Mouse (Mus musculus): ENCODE data around the gene Kcne1. TPM values are rescaled to one million over a fixed set of nuclear protein-coding genes. Genes with fewer than 3 reads are reported as not detected.

Kcne1 gene
- polyA plus RNA-seq, 1 experiment = not detected

DNA sequence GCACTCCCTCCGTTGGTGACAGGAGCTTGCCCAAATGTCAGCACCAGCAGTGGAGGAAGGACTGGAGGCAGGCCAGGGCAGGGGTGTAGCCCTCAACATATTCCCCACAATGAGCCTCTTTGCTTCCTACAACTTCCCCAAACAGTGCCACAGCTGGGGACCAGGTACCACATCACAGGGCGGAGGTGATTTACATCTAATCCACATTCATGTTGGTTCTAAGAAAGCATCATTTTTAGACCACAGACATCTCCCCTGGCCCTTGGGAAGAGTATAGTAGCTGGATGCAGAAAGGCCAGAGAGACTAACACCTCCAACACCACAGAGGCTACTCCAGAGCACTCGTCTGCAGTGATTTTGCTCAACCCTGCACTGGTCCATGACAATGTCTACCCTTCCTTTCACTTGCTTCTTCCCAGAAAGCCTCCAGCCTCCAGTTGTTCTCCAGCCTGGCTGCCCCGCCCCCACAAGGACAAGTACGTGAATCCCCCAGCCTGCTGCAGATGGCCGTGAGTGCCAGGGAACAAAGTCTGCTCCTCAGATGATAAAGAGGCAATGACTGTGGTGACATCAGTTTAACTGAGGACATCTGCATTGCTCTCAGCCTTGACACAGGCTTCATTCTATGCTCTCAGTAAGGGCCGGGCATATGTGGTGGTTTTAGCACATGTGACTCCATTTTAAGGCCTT lies 43.1 kb downstream of the Kcne1 start:
- 79% methylated on average over 7 of the region's 7 CpGs for WGBS
- no peak for DNase-seq (ENCODE audit: low read depth, low spot score)

DNA sequence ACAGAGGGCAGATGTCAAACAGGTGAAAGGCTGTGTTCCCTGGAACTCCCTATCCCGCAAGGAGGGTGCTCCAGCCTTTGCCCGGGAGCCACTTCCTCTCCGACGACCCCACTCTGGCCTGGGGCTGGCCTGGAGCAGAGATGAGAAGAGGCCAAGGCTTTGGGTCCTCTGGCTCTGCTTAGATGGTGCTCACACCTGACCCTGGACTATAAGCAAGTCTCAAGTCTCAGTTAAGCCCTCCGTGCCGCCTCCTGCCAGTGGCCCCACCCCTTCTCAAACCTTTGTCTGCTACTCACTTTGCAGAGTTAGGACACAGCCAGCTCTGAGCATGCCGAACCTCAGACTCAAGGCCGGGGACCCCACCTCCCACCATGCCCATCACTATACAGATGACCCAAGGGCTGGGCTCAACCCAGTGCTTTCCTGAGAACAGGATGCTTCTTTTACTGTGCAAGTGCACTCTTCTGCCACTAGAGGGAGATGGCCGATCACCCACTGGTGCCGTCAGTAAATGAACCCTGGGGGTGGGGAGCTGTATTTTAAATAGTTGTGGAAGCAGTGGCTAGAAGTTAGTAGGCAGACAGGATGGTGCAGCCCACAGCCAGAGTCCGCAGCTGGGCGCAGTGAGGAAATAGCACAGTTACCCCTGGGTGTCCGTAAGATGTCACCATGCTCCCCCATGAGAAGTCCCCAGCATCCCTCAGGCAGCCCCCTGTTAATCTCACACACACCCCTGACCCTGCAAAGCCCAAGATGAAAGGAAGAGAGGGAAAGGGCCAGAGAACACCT lies 45.1 kb downstream of the Kcne1 start:
- no peak for DNase-seq (ENCODE audit: low read depth, low spot score)
- 52% methylated on average over 13 of the region's 13 CpGs for WGBS

DNA sequence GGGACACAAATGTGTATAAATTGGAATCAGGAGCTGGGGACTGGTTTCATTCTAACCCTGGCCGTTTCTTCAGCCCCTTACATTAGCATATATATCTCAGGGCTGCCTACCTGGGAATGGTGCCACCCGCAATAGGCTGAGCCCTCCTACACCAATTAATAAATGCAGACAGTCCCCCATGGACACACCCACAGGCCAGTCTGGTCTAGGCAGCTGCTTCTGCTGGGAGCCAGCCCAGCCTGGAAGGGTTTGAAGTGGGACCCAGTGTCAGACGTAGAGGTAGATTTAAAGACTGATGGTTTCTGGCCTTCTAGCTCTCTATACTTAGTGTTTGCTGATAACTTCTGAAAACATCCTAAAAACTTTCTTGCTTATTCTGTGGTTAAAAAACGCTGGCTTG lies 50.1 kb downstream of the Kcne1 start:
- DNase-seq (ENCODE audit: low read depth, low spot score) = no peak
- 81% methylated on average over 4 of the region's 4 CpGs for WGBS

DNA sequence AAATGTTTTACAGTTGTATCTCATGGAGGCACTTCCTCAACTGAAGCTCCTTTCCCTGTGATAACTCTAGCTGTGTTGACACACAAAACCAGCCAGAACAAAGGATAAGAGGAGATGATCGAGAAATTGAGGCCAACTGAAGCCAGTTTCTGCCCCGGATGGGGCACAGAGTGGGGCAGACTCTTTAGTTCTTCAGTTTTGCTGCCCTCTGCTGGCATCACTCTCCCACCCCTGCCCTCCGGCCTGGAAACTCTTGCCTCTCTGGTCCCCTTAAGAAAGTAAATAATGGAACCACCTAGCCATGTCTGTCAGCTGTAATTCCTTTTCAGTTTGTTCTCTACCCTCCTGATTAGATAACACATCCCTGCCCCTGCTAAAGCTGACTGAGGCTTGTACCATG lies 51.3 kb downstream of the Kcne1 start:
- 78% methylated on average over 3 of the region's 3 CpGs for WGBS
- no peak for DNase-seq (ENCODE audit: low read depth, low spot score)

DNA sequence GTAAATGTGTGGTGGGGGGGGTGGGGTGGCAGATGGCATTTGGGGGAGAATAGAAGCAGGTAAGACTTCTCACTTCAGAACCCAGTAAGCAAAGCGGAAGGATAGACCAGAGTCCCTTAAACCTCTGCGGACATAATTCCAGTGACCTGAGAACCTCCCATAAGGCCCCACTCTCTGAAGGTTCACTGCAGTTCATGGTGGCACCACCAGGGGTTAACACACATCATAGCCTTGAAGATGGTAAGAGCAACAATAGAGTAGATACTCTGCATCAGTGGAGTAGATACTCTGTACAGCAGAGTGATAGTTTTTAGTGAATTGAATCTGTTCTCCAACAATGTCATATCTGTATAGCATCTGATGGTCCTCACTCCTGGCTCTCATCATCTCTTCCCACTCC lies 53.7 kb downstream of the Kcne1 start:
- no peak for DNase-seq (ENCODE audit: low read depth, low spot score)
- 97% methylated on average over 2 of the region's 2 CpGs for WGBS

DNA sequence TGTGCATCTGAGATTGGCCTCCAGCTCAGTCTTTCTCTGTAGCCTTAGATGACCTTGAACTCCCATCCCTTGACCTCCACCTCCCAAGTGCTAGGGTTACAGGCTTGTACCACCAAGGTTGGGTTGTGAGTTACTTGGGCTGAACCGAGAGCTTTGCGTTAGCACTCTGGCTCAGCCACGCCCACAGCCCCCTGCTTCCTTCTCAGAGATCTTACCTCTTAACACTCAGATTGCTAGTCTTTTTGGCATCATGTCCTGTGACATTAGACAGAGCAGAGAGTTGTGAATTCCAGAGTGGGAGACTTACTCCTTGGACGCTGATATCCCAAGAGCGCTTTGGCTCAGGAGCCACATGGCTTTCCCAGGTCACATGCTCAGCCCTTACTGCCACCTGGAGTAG lies 56.8 kb downstream of the Kcne1 start:
- 44% methylated on average over 5 of the region's 5 CpGs for WGBS
- DNase-seq (ENCODE audit: low read depth, low spot score) = no peak

DNA sequence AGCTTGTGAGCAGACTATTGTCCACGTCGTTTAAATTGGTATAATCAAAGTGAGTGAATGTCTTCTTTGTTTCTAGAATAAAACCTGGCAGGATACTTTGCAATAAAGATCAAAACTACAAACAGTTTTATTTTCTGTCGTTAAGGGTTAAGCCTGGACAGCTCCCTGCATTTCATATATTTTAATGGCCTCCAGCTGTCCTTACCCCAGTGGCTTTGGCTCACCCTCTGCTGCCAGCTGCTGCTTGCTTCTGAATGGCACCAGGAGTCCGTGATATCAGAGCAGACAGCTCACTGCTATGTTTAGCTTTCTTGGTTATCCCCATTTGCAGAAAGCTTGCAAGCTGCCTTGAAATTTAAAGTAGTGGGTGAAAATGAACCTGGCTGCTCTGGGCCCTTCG lies 57.3 kb downstream of the Kcne1 start:
- 15% methylated on average over 5 of the region's 5 CpGs for WGBS

DNA sequence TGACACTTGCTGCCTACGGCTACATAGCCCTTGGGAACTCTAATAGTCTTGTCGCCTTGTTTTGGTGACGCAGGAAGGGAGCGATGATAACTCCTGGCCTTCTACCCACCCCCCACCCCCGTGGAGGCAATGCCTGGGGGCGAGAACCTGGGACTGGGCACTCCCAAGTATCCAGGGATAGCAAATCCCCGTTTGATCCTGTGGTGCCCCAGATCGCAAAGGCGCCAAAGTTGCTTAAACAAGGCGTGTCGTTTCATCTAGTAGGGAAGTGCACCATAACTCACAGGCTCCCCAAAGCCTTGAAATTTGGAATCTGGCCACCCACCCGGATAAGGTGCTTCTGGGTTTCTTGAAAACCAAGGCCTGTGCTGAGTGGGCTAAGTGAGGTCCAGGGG lies 57.9 kb downstream of the Kcne1 start:
- DNase-seq (ENCODE audit: low read depth, low spot score) = no peak
- under 1% methylated on average over 12 of the region's 12 CpGs for WGBS

More for the DNA sequence above, 57.3 kb downstream of the Kcne1 start:
- no peak for DNase-seq (ENCODE audit: low read depth, low spot score)

DNA sequence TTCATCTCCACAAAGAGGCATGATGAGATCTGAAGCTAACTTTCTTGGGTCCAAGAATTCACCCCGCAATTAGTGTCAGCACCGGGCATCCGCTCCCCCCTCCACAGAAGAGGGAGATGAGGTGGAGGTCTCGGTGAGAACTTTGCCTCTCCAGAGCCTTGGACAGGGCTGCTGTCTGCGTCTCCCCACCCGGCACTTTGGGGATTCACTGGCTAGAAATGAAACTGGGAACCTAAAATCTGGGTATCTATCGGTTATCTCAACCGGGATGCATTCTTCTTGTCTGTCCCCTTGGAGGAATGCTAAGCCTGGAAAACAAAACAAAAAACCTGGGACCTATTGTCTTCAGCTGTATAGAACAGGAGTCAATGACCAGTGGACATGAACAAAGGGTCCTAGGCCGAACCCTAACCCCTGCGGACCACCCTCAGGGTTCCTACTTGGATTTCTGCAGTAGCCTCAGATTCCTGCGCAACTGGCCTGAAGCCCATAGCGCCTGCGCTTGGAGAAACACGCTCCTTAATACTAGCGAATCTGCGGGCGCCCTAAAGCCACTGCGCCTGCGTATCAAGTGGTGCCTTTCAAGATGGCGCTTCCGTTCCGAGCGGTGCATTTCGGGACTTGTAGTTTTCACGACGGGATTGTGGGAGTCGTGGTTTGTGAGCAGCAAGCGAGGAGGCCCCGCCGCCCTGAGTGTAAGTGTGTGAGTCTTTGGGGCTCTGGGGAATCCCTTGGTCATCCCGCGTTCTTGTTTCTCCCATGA lies 58.4 kb downstream of the Kcne1 start, which contains the start of gene Smim11:
TSS of gene Smim11 (plus strand) at position 638 of the 763 bp plus-strand sequence.
- peak; percentile 98 for DNase-seq (ENCODE audit: low read depth, low spot score)
- WGBS = 6% methylated on average over 32 of the region's 32 CpGs

Other genes with a start within 250 kb of the Kcne1 start
- not detected in 2 replicates for gene Kcne2, start 67.1 kb downstream of the Kcne1 start, polyA plus RNA-seq (2012; rRNA removed)
- 21.2 and 24.0 TPM in 2 replicates for gene Smim11, start 58.2 kb downstream of the Kcne1 start, polyA plus RNA-seq (2012; rRNA removed)
- not detected in 2 replicates for gene Fam243, start 38.0 kb downstream of the Kcne1 start, polyA plus RNA-seq (2012; rRNA removed)
- gene Rcan1, start 111.4 kb upstream of the Kcne1 start, polyA plus RNA-seq (2012; rRNA removed) = 12.8 and 13.6 TPM in 2 replicates
- 5.7 and 6.1 TPM in 2 replicates for gene Clic6, start 126.3 kb upstream of the Kcne1 start, polyA plus RNA-seq (2012; rRNA removed)